Mouse (Mus musculus) lung, adult 2 months (tissue): ENCODE data around the gene Shisal1.

Experiments
- CTCF ChIP-seq: fragments of 200-500 bp; IDR thresholded peaks from 2 replicates; pipeline ENCODE4 v1.5.1; 2011; ENCODE audit warnings: mild to moderate bottlenecking, low read length, control low read depth; ENCODE audit not compliant: insufficient read depth
- POLR2A ChIP-seq: fragments of 200-500 bp; IDR thresholded peaks from 2 replicates; pipeline ENCODE4 v1.6.1; 2011; ENCODE audit warnings: low read depth, mild to moderate bottlenecking, control low read depth, low read length, borderline replicate concordance; ENCODE audit errors: extremely low read depth

DNA sequence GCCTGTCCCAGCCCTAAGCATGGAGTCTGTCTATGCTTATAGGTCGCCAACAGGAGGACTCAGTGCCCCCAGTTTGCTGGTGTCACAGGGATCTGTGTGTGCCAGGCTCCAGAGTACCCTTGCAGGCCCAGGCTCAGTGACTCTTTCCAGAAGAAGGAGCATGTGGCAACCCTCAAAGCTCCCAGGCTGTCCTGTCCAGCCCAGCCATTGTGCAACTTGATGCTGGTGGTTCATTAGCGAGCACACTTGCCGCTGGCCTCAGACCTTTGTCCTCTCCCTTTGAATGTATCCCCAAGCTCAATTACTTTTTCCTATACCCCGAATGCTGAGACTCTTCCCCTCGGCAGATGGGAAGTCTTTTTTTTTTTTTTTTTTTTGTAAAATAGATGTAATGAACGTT, 12.1 kb upstream of the Shisal1 start:
- no peak for TF ChIP-seq CTCF
- TF ChIP-seq POLR2A = no peak
